Mouse (Mus musculus): ENCODE data around the gene Pafah1b1. TPM values are rescaled to one million over a fixed set of nuclear protein-coding genes. Genes with fewer than 3 reads are reported as not detected.

Pafah1b1 gene
- 185 and 190 TPM in 2 replicates for polyA plus RNA-seq (2012; rRNA removed)

- under 1% methylated on average over 43 of the region's 56 CpGs for WGBS
- H3K27me3 ChIP-seq (ENCODE audit: control insufficient read depth, insufficient read depth, low read length) = no peaks in the 10 kb centered on the region
- peak within 1 kb of the TSS; percentile 95 for H3K4me3 ChIP-seq (replicated peaks; ENCODE audit: insufficient read depth, low read depth, low read length)
- TF ChIP-seq POLR2A (IDR thresholded peaks at IDR 0.05; ENCODE audit: borderline replicate concordance, insufficient read depth, low read length) (peak; percentile 97), CTCF (IDR thresholded peaks at IDR 0.05; ENCODE audit: borderline replicate concordance, insufficient read depth, low read depth, low read length) (no peak; the same call in 1 of the 2 replicates)
- H3K4me1 ChIP-seq (ENCODE audit: control insufficient read depth, insufficient read depth, low read length) = peaks cover 1% of the 10 kb centered on the region
- H3K27ac ChIP-seq (ENCODE audit: insufficient read depth, low read length) = peak within 1 kb of the TSS; percentile 97
- DNase-seq = peak; percentile 97 to 98
Observed at GRCm38 (mm10) chr11:74724235-74724791, at the start of gene Pafah1b1. Gene Pafah1b1 (minus strand): TSS chr11:74724670.

- H3K4me3 ChIP-seq (replicated peaks; ENCODE audit: insufficient read depth, low read depth, low read length) = no peak overlapping the region
- WGBS = 88% methylated on average over 2 of the region's 2 CpGs
- no peaks in the 10 kb centered on the region for H3K4me1 ChIP-seq (ENCODE audit: control insufficient read depth, insufficient read depth, low read length)
- no peaks in the 10 kb centered on the region for H3K27me3 ChIP-seq (ENCODE audit: control insufficient read depth, insufficient read depth, low read length)
- DNase-seq = no peak
- TF ChIP-seq CTCF (IDR thresholded peaks at IDR 0.05; ENCODE audit: borderline replicate concordance, insufficient read depth, low read depth, low read length) = no peak
- TF ChIP-seq POLR2A (IDR thresholded peaks at IDR 0.05; ENCODE audit: borderline replicate concordance, insufficient read depth, low read length) = no peak
- H3K27ac ChIP-seq (ENCODE audit: insufficient read depth, low read length) = no peak overlapping the region
Observed at GRCm38 (mm10) chr11:74772386-74772785, 47.9 kb upstream of the Pafah1b1 start.

- 60% methylated on average over 4 of the region's 4 CpGs for WGBS
- no peaks in the 10 kb centered on the region for H3K4me1 ChIP-seq (ENCODE audit: control insufficient read depth, insufficient read depth, low read length)
- no peaks in the 10 kb centered on the region for H3K27me3 ChIP-seq (ENCODE audit: control insufficient read depth, insufficient read depth, low read length)
- H3K4me3 ChIP-seq (replicated peaks; ENCODE audit: insufficient read depth, low read depth, low read length) = peak overlapping the region; percentile 92
- TF ChIP-seq POLR2A (IDR thresholded peaks at IDR 0.05; ENCODE audit: borderline replicate concordance, insufficient read depth, low read length) (no peak), CTCF (IDR thresholded peaks at IDR 0.05; ENCODE audit: borderline replicate concordance, insufficient read depth, low read depth, low read length) (no peak)
- DNase-seq = no peak
- H3K27ac ChIP-seq (ENCODE audit: insufficient read depth, low read length) = no peak overlapping the region
Observed at GRCm38 (mm10) chr11:74771650-74772049, 47.2 kb upstream of the Pafah1b1 start.

- peak overlapping the region; percentile 67 for H3K27ac ChIP-seq (ENCODE audit: insufficient read depth, low read length)
- H3K27me3 ChIP-seq (ENCODE audit: control insufficient read depth, insufficient read depth, low read length) = no peaks in the 10 kb centered on the region
- DNase-seq = no peak
- 6% methylated on average over 8 of the region's 8 CpGs for WGBS
- TF ChIP-seq POLR2A (IDR thresholded peaks at IDR 0.05; ENCODE audit: borderline replicate concordance, insufficient read depth, low read length) (no peak), CTCF (IDR thresholded peaks at IDR 0.05; ENCODE audit: borderline replicate concordance, insufficient read depth, low read depth, low read length) (no peak)
- no peaks in the 10 kb centered on the region for H3K4me1 ChIP-seq (ENCODE audit: control insufficient read depth, insufficient read depth, low read length)
- peak overlapping the region; percentile 92 for H3K4me3 ChIP-seq (replicated peaks; ENCODE audit: insufficient read depth, low read depth, low read length)
Observed at GRCm38 (mm10) chr11:74771234-74771633, 46.8 kb upstream of the Pafah1b1 start.

- Histone ChIP-seq H3K4me3 (replicated peaks; ENCODE audit: insufficient read depth, low read depth, low read length) (peak within 1 kb of the TSS; percentile 92), H3K27me3 (ENCODE audit: control insufficient read depth, insufficient read depth, low read length) (no peaks in the 10 kb centered on the region), H3K27ac (ENCODE audit: insufficient read depth, low read length) (peak within 1 kb of the TSS; percentile 67), H3K4me1 (ENCODE audit: control insufficient read depth, insufficient read depth, low read length) (no peaks in the 10 kb centered on the region)
- WGBS = under 1% methylated on average over 43 of the region's 43 CpGs
- TF ChIP-seq POLR2A (IDR thresholded peaks at IDR 0.05; ENCODE audit: borderline replicate concordance, insufficient read depth, low read length) (peak; percentile 85), CTCF (IDR thresholded peaks at IDR 0.05; ENCODE audit: borderline replicate concordance, insufficient read depth, low read depth, low read length) (no peak)
- peak; percentile 94 to 95 for DNase-seq
Observed at GRCm38 (mm10) chr11:74770595-74771207, 46.2 kb upstream of the Pafah1b1 start, which contains the start of gene Mettl16. Gene Mettl16 (plus strand): TSS chr11:74770830.

GRCm38 (mm10) chr11:74770037-74770436, 45.6 kb upstream of the Pafah1b1 start:
- DNase-seq = no peak
- Histone ChIP-seq H3K4me3 (replicated peaks; ENCODE audit: insufficient read depth, low read depth, low read length) (no peak overlapping the region), H3K27me3 (ENCODE audit: control insufficient read depth, insufficient read depth, low read length) (no peaks in the 10 kb centered on the region), H3K4me1 (ENCODE audit: control insufficient read depth, insufficient read depth, low read length) (no peaks in the 10 kb centered on the region), H3K27ac (ENCODE audit: insufficient read depth, low read length) (no peak overlapping the region)
- 78% methylated on average over 9 of the region's 9 CpGs for WGBS
- TF ChIP-seq POLR2A (IDR thresholded peaks at IDR 0.05; ENCODE audit: borderline replicate concordance, insufficient read depth, low read length) (no peak), CTCF (IDR thresholded peaks at IDR 0.05; ENCODE audit: borderline replicate concordance, insufficient read depth, low read depth, low read length) (no peak)

- Histone ChIP-seq H3K27ac (ENCODE audit: insufficient read depth, low read length) (no peak overlapping the region), H3K4me1 (ENCODE audit: control insufficient read depth, insufficient read depth, low read length) (no peaks in the 10 kb centered on the region), H3K4me3 (replicated peaks; ENCODE audit: insufficient read depth, low read depth, low read length) (no peak overlapping the region), H3K27me3 (ENCODE audit: control insufficient read depth, insufficient read depth, low read length) (no peaks in the 10 kb centered on the region)
- peak; percentile 45; the same call in 1 of the 2 replicates for TF ChIP-seq CTCF (IDR thresholded peaks at IDR 0.05; ENCODE audit: borderline replicate concordance, insufficient read depth, low read depth, low read length)
- TF ChIP-seq POLR2A (IDR thresholded peaks at IDR 0.05; ENCODE audit: borderline replicate concordance, insufficient read depth, low read length) = no peak
- DNase-seq = peak in 1 of 2 experiments; percentile 26
- 32% methylated on average over 6 of the region's 6 CpGs for WGBS
Observed at GRCm38 (mm10) chr11:74768045-74768444, 43.6 kb upstream of the Pafah1b1 start.

- no peak overlapping the region for H3K4me3 ChIP-seq (replicated peaks; ENCODE audit: insufficient read depth, low read depth, low read length)
- 86% methylated on average over 4 of the region's 4 CpGs for WGBS
- H3K27me3 ChIP-seq (ENCODE audit: control insufficient read depth, insufficient read depth, low read length) = no peaks in the 10 kb centered on the region
Observed at GRCm38 (mm10) chr11:74767469-74767868, 43.0 kb upstream of the Pafah1b1 start.

More at GRCm38 (mm10) chr11:74767469-74767868, 43.0 kb upstream of the Pafah1b1 start:
- no peak for DNase-seq
- TF ChIP-seq POLR2A (IDR thresholded peaks at IDR 0.05; ENCODE audit: borderline replicate concordance, insufficient read depth, low read length) = no peak
- TF ChIP-seq CTCF (IDR thresholded peaks at IDR 0.05; ENCODE audit: borderline replicate concordance, insufficient read depth, low read depth, low read length) = no peak
- H3K4me1 ChIP-seq (ENCODE audit: control insufficient read depth, insufficient read depth, low read length) = no peaks in the 10 kb centered on the region
- H3K27ac ChIP-seq (ENCODE audit: insufficient read depth, low read length) = no peak overlapping the region

Data from cerebellum, adult 2 months (tissue).